Mouse (Mus musculus) B cell, adult 2 months (primary cell): ENCODE measurements around the gene Fgf9.

Experiments used
- DNase-seq, 2 experiments: peaks; one replicate each; pipeline ENCODE4 v3.0.0; 2022

The Fgf9 gene

DNA sequence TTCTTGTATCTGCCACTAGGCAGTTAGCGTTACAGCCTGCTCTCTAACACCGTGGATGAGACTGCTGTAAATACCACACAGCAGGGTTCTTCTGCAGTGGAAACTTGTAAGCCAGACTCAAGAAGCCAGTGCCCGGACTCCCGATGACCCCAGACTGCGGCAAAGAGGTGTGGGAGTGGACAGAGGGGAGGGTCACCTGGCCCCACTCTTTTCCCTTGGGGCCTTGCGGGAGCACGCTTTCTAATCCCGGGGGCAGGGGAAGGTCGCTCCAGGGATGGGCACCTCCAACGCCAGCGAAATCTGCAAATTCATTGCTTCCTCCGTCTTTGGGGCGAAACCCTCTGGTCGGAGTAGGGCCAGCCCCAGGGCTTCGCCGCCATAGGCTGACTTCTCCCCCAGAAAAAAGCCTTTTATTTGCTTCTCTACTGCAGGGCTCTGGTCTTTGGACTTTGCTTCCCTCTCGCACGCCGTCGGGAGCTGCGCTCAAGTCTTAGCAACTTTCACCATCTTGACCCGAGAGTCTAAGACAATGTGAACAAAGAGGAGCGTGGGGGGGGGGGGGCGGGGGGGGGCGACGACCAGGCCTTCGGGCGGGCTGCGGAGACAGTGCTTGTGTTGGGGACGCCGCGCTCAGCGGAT, at the start of gene Fgf9:
Gene Fgf9, plus strand, starts transcription at position 67 of the 639 bp plus-strand sequence.
- peak; percentile 17 to 33 for DNase-seq

DNA sequence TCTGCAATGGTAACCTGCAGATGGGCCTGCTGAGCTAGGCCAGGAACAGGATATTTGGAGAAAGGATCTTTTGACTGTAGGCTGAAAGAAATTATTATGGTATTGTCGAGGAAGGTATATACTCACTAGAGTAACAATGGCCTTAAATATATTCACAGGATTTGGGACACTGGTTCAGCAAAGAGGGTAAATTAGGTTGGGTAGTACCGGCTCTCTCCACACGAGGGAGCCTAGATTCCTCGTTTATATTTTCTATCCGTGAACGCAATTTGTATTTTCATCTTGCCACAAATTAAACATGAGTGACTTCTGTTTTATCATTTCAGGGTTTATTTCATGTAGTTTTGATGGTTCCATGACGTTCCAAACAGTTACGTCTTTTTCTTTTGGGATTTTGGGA, 35.8 kb upstream of the Fgf9 start:
- peak; percentile 64 to 70 for DNase-seq

DNA sequence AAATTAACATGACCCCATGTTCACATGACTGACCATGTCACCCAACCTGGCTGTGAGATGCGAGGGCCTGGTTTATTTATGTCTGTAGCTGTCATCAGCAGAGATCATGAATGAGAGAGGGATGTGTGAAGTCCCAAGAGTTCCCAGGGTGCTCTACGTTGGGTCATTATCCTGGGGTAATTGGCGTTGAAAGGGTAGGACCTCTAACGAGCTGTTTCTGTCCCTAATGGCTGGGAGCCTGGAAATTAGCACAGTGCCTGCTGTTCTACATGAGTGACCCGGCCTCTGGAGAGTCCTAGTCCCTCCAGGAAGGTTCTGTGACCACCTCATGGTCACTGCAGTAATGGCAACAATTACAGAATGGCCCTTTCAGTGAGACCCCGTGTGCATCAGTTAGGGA, 34.2 kb upstream of the Fgf9 start:
- DNase-seq = no peak

DNA sequence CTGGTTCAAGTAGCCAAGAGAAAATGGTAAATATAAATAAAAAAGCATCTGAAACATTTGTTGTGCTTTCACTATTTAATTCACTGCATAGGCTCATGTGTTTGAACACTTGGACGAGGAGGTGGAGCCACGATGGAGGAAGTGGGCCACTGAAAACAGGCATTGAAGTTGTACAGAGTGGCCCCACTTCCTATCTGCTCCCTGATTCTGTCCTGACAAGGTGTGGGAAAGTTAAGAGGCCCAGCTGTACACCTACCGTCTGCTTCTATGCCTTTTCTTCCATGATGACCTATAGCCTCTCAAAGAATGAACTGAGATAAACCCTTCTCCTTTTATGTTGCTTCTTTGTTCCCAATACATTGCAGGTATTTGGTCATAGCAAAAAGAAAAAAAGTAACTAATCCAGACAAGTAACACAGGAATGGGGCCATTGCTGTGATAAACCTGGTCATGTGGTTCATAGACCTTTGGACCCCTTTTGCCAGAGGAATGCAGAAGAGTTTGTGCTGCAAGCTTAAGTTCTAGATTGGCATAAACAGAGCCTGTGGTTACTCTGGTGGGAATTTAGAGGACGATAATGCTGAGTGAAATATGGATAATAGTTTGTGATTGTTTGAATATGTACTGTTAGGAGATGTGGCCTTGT, 23.6 kb upstream of the Fgf9 start:
- DNase-seq = no peak

DNA sequence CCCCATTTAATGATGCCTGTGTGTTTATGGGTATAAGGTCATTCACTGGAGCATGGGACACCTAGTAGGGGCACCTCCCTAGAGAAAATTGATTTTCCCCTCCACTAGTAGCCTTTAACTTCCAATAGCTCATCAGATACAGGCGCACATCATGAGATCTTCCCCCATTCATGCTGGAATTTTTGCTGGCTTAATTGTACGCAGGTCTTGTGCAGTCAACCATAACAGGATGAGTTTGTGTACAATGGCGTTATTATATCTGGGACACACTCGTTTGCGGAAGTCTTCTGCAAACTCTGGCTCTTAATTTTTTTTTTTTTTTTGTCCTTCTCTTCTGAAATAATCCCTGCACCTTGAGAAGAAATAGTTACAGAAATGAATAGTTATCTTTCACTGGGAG, 19.7 kb upstream of the Fgf9 start:
- DNase-seq = no peak

DNA sequence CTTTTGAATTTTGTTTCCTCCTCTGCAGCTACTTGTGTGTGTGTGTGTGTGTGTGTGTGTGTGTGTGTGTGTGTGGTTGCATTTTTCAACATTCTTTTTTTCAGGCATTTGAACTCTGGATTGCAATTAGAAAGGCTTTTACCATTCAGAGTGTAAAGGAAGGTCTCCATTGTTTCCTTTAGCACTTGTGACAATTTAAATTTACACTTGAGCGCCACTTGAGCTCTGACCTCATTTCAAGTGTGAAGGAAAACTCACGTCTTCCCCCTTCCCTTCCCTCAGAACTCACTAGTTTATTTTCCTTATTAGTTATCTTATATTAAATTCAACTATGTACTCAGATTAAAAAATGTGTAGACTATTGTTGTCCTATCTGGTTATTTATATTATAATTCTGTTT, 2.8 kb upstream of the Fgf9 start:
- no peak for DNase-seq

DNA sequence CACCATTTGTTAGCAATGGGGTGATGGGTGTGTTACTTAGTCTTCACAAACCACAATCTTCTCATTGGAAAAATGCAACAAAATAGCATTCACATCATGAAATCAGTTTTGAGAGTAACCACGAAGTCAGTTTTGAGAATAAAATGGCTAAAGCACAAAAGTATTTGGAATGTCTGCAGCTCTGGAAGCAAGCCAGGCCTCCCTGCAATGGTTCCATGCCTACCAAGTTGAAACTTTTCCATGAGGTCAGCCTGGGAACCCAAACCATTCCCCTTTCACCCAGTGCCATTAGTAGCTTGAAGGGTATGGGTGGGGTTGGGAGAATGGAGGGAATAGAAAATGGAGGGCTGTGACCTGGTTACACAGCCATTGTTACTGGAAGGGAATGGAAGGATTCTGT, 1.7 kb upstream of the Fgf9 start:
- no peak for DNase-seq

DNA sequence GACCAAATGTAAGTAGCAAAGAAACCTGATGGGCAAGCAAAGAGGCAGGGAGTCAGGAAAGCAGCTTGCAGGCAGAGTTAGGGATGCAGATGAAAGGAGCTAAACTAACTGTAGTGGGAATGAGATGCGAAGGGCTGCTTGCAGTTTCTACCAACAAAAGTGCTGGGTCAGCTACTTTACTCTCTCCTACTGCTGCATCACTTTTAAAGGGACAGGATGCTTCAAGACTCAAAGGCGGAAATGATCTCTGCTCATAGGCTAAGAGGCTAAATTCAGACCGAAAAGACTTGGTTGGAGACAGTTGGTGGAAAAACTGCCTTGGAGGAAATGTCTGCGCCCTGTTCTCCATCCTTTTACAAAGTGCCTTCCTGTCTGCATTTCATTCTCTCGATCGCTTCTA, 420 bp upstream of the Fgf9 start:
- no peak for DNase-seq

DNA sequence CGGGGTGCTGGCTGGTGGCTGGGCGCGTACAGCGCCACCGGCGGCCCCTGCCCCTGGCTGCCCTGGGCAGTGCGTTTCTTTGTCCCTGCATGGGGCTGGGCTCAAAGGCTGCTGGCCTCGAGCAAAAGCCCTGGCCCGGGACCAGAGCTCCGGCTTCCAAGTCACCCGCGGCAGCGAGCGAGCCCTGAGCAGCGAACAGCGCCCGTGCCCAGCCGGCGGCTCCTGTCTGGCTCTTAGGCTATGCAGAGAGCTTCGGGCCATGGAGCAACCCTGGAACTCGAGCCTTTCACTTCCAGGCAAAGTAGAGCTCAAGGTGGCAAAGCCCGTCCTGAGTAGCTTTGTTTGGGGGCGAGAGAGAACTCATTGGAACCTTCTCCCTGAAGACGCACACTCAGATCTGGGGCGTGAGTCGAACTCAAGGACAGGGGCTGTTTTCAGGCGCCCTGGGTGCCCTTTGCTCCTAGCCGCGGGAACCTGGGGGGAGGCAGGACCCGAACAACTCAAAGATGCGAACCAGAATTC, 834 bp downstream of the Fgf9 start:
- peak; percentile 28 to 39 for DNase-seq

DNA sequence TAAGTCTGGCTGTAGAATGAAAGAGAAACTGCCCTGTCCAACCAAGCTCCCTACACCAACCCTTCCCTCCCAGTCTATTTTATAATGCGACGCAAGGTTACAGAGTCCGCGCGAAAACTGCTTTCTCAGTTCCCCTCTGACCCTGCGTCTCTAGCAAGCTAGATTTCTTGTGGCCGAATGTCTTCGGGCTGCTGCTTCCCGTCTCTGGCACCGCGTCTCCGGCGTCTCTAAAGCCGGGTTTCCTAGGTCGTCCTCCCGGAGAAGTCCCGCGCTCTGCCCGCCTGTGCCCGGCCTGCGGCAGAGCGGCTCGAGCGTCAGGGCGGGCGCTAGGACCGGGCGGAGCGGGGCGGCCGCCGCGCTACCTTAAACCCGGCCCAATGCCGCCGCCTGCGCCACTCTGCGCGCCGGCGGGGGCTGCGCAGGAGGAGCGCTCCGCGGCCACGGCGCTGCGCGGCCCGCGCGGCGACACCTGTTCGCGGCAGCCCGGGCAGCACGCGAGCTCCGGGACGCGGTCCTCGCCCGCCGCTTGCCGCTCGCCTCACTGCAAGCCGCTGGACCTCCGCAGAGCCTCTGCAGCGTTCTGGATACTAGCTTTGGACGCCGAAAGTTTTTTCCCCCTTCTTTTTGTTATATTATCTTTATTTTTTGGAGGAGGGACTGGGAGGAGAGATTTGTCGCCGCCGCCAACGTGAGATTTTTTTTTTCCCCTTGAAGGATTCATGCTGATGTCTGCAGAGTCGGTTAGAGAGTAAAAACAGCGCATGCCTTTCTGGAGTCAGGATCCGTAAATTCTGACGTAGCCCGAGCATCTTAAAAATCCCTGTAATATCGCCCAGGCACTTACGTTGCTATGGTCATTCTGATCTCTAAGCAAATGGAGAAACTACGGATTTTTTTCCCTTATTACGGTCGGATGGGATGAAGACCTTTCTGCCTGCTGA, 1.8 kb downstream of the Fgf9 start:
- peak; percentile 64 to 73 for DNase-seq

DNA sequence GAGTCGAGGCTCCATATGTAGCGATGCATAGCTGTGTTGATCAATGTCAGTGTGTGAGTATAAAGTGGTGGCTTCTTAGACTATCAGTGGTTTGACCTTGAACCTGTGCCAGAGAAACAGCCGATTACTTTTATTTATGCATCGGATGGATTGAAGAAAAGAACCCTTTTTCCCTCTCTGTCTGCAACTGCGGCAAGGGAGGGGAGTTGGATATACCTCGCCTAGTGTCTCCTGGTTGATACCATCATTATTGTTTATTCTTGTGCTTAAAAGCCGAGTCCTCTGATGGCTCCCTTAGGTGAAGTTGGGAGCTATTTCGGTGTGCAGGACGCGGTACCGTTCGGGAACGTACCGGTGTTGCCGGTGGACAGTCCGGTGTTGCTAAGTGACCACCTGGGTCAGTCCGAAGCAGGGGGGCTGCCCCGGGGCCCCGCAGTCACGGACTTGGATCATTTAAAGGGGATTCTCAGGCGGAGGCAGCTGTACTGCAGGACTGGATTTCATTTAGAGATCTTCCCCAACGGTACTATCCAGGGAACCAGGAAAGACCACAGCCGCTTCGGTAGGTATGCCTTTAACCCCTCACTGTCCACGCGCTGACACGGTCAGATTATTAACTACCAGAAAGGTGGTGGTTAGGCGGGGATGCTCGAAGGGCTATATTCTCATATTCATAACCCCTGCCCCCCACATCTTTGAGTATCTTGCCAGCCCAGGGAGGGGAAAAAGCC, 2.6 kb downstream of the Fgf9 start:
- peak; percentile 25 for DNase-seq

DNA sequence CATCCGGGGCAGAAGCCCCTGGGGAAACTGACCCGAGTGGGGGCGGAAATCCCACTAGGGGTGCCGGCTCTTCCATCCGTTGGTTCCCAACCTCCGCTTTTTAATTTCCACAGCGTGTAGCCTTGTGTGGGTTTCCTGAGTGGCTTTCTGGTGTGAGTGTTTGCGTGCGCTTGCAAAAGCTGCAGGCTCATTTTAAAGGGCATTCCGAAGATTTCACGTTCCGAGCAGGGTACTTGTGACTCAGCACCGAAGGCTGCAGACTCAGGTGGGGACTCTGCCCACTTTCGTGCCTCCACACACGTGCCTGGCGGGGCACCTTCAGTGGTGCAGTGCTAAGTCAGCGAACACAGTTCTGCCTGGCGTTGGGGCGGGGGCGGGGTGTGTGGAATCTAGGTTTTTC, 3.6 kb downstream of the Fgf9 start:
- peak; percentile 13 to 29 for DNase-seq

DNA sequence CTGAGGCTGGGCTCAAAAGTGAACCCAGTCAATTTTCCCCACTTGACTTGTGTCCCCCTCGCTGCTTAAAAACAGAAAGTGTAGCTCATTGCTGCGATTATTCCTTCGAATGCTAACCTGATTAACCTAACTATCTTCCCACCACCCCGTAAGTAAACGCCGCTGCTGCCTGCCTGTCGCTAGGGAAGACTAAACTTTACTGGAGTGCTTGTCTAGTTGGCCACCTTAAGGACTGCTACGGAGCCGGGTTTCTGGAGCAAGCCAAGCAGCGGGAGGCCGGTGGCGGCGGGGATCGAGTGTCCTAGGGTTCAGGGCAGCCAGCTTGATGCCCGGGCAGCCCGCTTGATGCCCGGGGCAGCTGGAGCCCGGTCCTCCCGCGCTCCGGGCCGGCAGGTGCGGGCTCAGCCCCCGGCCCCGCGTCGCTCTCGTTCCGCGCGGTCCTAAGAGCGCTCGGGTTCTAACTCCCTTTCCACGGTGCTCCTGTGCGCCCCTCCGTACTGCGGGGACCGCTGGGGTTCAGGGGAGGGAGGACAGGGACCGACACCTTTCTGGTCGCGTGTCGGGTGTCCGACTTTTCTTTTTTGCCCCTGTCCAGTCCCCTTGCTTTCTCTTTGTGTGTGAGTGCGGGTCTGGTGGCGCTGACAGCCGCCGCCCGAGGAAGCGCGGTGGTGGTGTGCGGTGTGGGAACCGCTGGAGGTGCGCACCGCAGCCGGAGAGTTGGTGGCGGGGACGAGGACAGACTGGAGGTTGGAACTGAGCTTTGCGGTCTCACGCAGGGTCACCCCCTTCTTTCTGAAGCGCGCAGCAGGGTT, 4.5 kb downstream of the Fgf9 start:
- DNase-seq = peak; percentile 30 to 44

DNA sequence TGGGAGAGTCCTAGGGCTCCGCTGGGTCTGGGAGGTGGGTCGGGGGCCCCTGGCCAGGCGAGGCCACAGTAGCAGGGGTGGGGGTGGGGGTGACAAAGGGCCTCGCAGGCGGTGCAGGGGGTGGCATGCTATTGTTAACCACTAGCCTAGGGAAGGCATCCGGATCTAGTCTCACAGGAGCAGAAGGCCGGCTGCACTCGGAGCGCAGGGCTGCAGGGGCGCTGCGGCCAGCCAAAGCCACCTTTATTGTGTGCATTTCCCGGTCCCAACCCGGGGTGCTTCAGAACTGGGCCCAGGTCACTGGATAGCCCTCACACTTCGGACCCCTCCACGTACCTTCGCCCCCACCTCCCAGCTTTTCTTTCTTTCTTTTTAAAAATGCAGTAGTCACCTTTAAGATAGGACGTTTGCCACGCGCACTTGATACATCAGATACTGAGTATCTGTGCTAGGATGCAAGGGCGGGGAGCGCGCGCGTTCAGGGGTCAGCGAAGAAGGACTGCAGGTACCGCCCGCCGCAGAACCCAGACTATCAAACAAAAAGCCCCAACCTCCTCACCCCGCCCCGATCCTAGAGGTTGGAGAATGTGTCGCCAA, 5.2 kb downstream of the Fgf9 start:
- DNase-seq = peak; percentile 18 to 31

DNA sequence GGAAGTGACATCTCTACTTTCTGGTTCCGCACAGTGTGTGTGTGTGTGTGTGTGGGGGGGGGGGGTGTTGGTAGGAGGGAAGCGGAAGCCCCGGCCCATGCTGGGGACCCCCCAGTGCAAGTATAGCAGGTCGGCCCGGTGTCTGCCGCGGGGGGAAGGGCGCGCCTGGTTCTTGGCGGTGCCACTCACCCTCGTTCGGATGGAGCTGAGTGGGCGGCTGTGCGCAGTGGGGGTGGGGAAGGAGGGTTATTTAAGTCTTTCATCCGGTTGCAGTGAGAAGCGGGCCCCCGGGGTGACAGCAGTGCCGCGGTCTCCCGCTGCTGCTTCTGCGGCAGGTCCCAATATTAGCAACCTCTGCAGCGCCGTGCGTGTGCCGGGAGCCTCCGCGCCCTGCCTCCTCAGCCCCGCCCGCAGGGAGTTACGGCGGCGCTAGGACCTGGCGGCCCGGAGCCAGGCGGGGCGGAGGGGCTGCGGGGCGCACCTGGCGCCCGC, 5.7 kb downstream of the Fgf9 start:
- DNase-seq = peak; percentile 47 to 54

DNA sequence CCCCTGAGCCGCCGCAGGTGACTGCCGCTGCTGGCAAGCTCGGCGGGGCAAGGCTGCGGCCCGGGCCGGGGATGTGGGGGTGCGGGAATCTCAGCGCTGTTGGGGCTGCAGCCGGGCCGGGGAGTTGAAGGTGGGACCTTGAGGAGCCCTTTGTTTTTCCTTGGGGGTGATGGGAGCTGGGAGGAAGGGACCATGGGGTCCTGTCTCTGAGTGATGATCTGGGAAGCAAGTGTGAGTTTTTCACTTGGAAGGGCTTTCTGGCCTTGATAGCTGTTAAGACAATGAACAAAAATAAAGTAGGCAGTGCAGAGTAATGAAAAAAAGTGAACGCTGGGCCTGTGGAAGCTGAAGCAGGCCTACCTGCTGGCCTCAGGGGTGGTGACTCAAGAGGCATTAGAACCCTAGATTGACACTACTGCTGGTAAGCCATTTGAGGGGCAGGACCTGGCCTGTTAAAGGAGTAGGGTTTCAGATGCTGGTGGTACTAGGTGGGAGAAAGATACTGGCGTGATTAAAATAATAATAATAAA, 6.4 kb downstream of the Fgf9 start:
- no peak for DNase-seq

DNA sequence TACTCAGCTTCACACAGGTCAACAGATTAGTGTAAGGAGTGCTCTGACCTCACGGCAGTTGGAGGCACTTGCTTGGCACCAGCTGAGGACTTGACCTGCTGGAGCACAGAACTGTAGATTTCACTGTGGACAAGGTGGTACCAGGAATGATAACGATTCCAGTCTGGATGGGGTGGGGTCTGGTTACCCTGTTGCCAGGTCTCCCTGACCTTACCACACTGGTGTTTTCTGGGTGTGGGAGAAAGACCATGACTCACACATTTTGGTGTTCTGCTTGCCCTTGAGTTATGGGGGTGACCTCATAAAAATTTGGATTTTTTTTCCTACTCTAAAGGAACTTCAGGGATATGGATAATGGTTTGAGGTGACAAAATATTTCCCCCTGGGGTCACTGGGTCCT, 9.1 kb downstream of the Fgf9 start:
- DNase-seq = no peak

DNA sequence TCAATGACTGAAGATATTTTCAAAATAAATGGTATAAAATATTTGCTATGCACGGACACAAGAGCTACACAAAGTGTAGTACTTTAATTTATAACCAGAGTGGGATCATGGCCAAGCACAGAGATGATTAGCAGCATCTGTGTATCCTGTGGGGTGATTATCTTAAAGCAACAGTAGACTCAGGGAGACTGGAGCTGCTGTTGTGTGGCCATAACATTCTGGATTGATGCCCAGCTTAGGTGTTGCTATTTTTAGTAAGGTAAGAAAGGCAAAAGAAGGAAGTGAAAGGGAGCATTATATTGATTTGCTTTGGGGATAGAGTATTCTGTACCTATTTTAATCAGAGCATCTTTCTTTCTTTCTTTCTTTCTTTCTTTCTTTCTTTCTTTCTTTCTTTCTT, 11.6 kb downstream of the Fgf9 start:
- no peak for DNase-seq

DNA sequence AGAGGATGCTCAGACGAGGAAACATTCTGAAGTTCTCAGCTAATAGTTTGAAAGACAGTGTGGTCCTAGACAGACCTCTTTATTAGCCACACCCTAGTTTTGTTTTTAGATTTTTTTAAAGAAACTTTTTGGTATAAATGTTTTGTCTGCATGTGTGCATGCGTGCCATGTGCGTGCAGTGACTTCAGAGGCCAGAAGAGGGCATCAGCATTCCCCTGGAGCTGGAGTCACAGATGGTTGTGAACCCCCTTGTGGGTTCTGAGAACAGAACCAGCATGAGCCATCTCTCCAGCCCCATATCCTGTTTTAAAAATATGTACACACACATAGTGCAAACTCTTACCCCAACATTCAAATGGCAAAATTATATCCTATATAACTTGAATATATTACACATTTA, 13.9 kb downstream of the Fgf9 start:
- DNase-seq = no peak

DNA sequence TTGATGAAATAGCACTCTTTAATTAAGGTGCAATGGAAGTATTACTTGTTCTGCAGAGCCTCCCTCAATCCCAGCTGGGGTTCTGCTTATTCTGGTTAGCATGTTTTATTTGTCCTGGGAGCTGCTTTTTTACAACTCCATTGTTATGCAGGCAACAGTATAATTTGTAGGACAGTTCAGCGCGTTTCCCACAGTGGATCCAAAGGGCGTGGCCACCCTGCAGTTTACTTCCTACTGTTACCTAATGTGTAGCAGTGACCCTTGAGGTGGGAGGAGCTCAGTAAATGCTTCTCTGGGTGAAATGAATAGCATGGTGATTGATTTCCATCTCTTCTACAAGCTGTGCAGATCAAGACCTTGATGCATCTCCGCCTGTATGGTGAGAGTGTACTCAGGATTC, 17.0 kb downstream of the Fgf9 start:
- no peak for DNase-seq

DNA sequence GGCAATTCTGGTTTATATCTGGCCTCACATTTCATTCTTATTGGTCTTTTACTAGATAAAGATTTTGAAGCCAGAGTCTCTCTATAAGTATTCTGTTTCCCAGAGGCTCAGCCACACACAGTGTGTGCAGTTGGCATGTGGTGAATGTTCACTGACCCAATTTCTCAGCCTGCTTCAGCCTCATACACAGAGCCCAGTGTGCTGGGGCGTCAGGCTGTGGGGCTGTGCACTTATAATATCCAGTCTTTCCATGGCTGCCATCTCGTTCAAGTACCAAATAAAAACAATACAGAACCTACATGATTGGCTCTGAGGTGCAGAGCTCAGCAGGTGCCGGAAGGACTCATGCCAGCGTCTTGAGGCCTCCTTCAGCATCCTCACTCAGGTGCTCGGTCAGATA, 19.1 kb downstream of the Fgf9 start:
- DNase-seq = no peak
